Mouse (Mus musculus) heart, adult 2 months (tissue): Measurements from ENCODE around the gene Uox. TPM values are rescaled to one million over a fixed set of nuclear protein-coding genes. Genes with fewer than 3 reads are reported as not detected.
A peak's percentile ranks its signal among the peaks of the same experiment; 100 is the strongest.

Experiments used
- DNase-seq, 2 experiments: peaks; one replicate each; pipeline ENCODE4 v3.0.0; 2021
- H3K27ac ChIP-seq: fragments of 200-600 bp; 2 replicates; pipeline ENCODE4 v1.8.1; 2022
- H3K27me3 ChIP-seq: fragments of 200-500 bp; 2 replicates; pipeline ENCODE4 v1.6.1; 2012; ENCODE audit warnings: mild to moderate bottlenecking, low read length, inconsistent platforms, mixed read lengths; ENCODE audit not compliant: control insufficient read depth, insufficient read depth
- H3K36me3 ChIP-seq: fragments of 200-500 bp; 2 replicates; pipeline ENCODE4 v1.6.1; 2012; ENCODE audit warnings: low read length, inconsistent platforms; ENCODE audit not compliant: control insufficient read depth, insufficient read depth
- H3K4me1 ChIP-seq: fragments of 200-500 bp; 2 replicates; pipeline ENCODE4 v1.6.1; 2011; ENCODE audit warnings: low read length; ENCODE audit not compliant: control insufficient read depth, insufficient read depth
- H3K4me3 ChIP-seq: fragments of 200-600 bp; 2 replicates; pipeline ENCODE4 v1.8.1; 2022
- H3K79me2 ChIP-seq: fragments of 200-500 bp; replicated peaks from 2 replicates; pipeline ENCODE4 v1.6.1; 2012; ENCODE audit warnings: mild to moderate bottlenecking, inconsistent platforms, low read length, moderate library complexity, mixed read lengths; ENCODE audit not compliant: control insufficient read depth, insufficient read depth
- H3K9ac ChIP-seq: fragments of 200-500 bp; 2 replicates; pipeline ENCODE4 v1.6.1; 2012; ENCODE audit warnings: low read depth, mild to moderate bottlenecking, control low read depth, inconsistent platforms, low read length, mixed read lengths
- CTCF ChIP-seq: fragments of 200-600 bp; IDR thresholded peaks from 2 replicates; pipeline ENCODE4 v1.8.1; 2022; ENCODE audit warnings: antibody characterized with exemption, mild to moderate bottlenecking, moderate library complexity
- EP300 ChIP-seq: fragments of 200-500 bp; IDR thresholded peaks from 2 replicates; pipeline ENCODE4 v1.6.1; 2011; ENCODE audit warnings: low read depth, low read length, control low read depth; ENCODE audit not compliant: insufficient read depth
- POLR2A ChIP-seq: fragments of 200-500 bp; IDR thresholded peaks from 2 replicates; pipeline ENCODE4 v1.6.1; 2011; ENCODE audit warnings: mild to moderate bottlenecking, low read depth, low read length, control low read depth; ENCODE audit not compliant: insufficient read depth
- WGBS: fragments of 180-500 bp; shearing (Covaris S2); methylation state at CpG from one replicate; pipeline ENCODE4 v1.1.7; 2018; 5-methylcytosine and 5-hydroxymethylcytosine counted together
- intact Hi-C: fragments of 180-260 bp; cut with DNase I; formaldehyde crosslinking; loops from one replicate; pipeline ENCODE4 v1.15.1; 2025
- polyA plus RNA-seq: library from polyadenylated mRNA; depleted of rRNA; stranded (reverse); fragments of >200 nt; gene quantifications from 2 replicates; pipeline ENCODE4 v1.2.3, GENCODE M21; 2012
- total RNA-seq, 2 experiments: library from RNA; stranded (reverse); gene quantifications; 2 replicates each; pipeline ENCODE4 v1.2.3; 2021

The Uox gene
- total and polyA plus RNA-seq, 3 experiments: not detected

DNA sequence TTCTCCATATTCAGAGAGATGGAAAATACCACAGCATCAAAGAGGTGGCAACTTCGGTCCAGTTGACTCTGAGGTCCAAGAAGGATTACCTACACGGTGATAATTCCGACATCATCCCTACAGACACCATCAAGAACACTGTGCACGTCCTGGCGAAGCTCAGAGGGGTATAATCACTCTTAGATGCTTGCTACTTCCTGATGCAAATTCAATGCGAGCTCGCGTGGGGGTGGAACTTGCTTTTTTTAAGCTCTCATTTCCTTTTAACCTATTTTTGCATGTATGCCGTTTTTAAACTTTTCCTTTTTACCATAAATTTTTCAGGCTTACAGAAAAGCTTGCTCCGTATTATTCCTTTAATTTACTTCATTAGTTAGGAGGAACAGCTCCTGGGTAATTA is 40.1 kb downstream of the Uox start:
- no peak for DNase-seq
- intact Hi-C loops: no loop called here
- Histone ChIP-seq H3K4me1 (no peaks in the 10 kb centered on the region; the same call in none of the 2 replicates), H3K4me3 (no peak overlapping the region), H3K27me3 (no peaks in the 10 kb centered on the region), H3K27ac (no peak overlapping the region), H3K79me2 (no peaks in the 10 kb centered on the region), H3K36me3 (no peaks in the 10 kb centered on the region), H3K9ac (no peak overlapping the region)
- 65% methylated on average over 10 of the region's 10 CpGs for WGBS
- TF ChIP-seq POLR2A (no peak), CTCF (no peak), EP300 (no peak)

GRCm38 (mm10) chr3:146611261-146611660 is 41.0 kb downstream of the Uox start:
- H3K9ac ChIP-seq: no peak overlapping the region
- intact Hi-C loops: no loop called here
- no peaks in the 10 kb centered on the region for H3K27me3 ChIP-seq
- H3K27ac ChIP-seq: no peak overlapping the region
- H3K4me1 ChIP-seq: no peaks in the 10 kb centered on the region; the same call in none of the 2 replicates
- no peak overlapping the region for H3K4me3 ChIP-seq
- DNase-seq: no peak
- no peak for TF ChIP-seq CTCF
- no peak for TF ChIP-seq POLR2A
- no peak for TF ChIP-seq EP300
- no peaks in the 10 kb centered on the region for H3K79me2 ChIP-seq
- H3K36me3 ChIP-seq: no peaks in the 10 kb centered on the region
- 52% methylated on average over 4 of the region's 4 CpGs for WGBS

DNA sequence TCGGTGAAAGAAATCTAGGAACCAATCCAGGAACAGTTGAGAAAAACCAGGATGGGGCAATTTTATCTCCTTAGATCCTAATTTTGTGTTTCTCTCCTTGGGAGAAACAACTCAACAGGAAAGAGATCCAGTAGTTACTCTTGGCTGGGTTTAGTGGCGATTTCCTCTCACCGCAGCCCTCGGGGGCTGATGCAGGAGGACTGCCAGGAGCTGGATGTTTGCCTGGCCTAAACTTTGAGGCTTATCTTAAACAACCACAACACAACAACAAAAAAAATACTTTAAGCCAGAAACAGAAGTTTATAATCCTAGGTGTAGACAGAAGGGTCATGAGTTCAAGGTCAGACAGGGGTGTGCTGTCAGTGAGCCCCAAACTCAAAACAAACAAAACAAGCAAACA is 41.6 kb downstream of the Uox start:
- no peaks in the 10 kb centered on the region for H3K79me2 ChIP-seq
- peak; percentile 33 to 42 for DNase-seq
- no peak for TF ChIP-seq POLR2A
- no peak for TF ChIP-seq EP300
- TF ChIP-seq CTCF: no peak
- H3K27ac ChIP-seq: no peak overlapping the region
- H3K36me3 ChIP-seq: no peaks in the 10 kb centered on the region
- no peak overlapping the region for H3K9ac ChIP-seq
- H3K4me1 ChIP-seq: no peaks in the 10 kb centered on the region; the same call in none of the 2 replicates
- WGBS: 30% methylated on average over 4 of the region's 4 CpGs
- intact Hi-C loops: no loop called here
- H3K4me3 ChIP-seq: no peak overlapping the region
- H3K27me3 ChIP-seq: no peaks in the 10 kb centered on the region

- Histone ChIP-seq H3K27me3 (no peaks in the 10 kb centered on the region), H3K79me2 (no peaks in the 10 kb centered on the region), H3K9ac (no peak within 1 kb of the TSS), H3K36me3 (no peaks in the 10 kb centered on the region), H3K4me3 (no peak within 1 kb of the TSS), H3K27ac (no peak within 1 kb of the TSS), H3K4me1 (no peaks in the 10 kb centered on the region; the same call in none of the 2 replicates)
- WGBS: 87% methylated on average over 4 of the region's 4 CpGs
- no peak for TF ChIP-seq EP300
- no peak for TF ChIP-seq CTCF
- no peak for TF ChIP-seq POLR2A
- intact Hi-C loops: no loop called here
- DNase-seq: no peak
Measured at GRCm38 (mm10) chr3:146615496-146615895, 45.3 kb downstream of the Uox start, which contains the start of gene Dnase2b. Dnase2b (minus strand) TSS chr3:146615596.

DNA sequence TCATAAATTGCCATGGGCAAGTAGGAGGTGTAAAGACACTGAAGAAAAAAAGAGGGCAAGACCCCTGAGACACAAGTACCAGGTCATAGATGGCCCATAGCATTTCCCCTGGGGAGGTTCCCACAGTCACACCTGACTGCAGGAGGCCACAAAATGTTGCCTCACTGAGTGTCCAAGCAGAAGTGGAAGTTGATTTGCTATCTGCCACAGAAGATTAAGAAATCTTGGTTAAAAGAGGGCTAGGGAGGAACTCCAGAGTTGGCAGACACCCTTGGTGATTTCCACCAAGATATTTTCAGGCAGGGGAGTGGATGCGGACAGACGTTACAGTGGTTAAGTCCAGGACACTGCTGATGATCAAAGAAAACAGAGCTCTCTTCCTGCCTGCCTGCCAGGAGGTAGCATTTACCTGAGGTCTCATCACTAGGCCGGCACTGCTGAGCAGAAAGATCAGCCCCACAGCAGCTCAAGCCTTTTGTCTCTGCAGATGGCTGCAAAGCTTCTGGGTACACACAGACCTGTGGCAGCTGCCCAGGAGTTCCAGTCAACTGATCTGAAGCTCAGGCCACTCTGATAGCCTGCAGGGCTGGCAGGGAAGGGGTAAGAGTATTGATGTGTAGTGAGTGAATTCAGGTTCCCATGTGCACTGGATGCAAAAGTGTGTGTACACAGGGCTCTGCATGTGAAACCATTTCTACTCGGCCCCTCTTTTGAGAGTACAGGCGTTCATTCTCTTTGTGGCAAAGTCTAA is 46.5 kb downstream of the Uox start:
- WGBS: 78% methylated on average over 5 of the region's 5 CpGs
- Histone ChIP-seq H3K27ac (no peak overlapping the region), H3K4me1 (no peaks in the 10 kb centered on the region; the same call in 1 of the 2 replicates), H3K9ac (no peak overlapping the region), H3K27me3 (no peaks in the 10 kb centered on the region), H3K4me3 (no peak overlapping the region), H3K79me2 (no peaks in the 10 kb centered on the region), H3K36me3 (no peaks in the 10 kb centered on the region)
- intact Hi-C loops: no loop called here
- DNase-seq: no peak
- TF ChIP-seq POLR2A: no peak
- no peak for TF ChIP-seq CTCF
- no peak for TF ChIP-seq EP300

GRCm38 (mm10) chr3:146617946-146618345 is 47.7 kb downstream of the Uox start:
- Histone ChIP-seq H3K9ac (no peak overlapping the region), H3K4me3 (no peak overlapping the region), H3K27ac (no peak overlapping the region), H3K27me3 (no peaks in the 10 kb centered on the region), H3K4me1 (no peaks in the 10 kb centered on the region; the same call in 1 of the 2 replicates), H3K79me2 (no peaks in the 10 kb centered on the region), H3K36me3 (no peaks in the 10 kb centered on the region)
- no peak for DNase-seq
- TF ChIP-seq POLR2A: no peak
- TF ChIP-seq EP300: no peak
- TF ChIP-seq CTCF: no peak
- intact Hi-C loops: no loop called here
